Mouse (Mus musculus) lung, postnatal 25 days (tissue): ENCODE measurements at regions not wholly inside any gene's neighbourhood (a gene's known extent, or its start where the extent isn't known, plus 50 kb on each side); places are given as distances from the start of the nearest gene placed in this dataset.

Experiments
- DNase-seq: peaks from one replicate; pipeline ENCODE4 v3.0.0; 2022; ENCODE audit warnings: low spot score

DNA sequence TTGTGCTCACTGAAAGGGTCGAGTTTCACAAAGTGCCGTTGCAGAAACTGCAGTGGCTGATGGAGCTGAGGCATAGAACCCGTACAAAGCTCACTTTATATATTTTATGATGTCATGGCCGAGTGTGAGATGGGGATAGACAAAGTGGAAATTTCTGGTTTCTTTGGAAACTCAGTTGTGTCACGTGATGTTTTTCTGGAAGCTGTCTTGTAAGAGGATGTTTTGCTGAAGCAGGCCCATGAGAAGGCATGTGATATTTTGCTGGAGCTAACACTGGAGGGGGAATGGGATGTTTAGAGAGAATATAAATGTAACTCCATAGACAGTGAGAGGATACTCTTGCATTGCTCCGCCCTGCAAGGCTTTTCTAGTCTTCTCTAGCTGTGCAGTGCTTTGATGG, 311.7 kb downstream of the Tmem132b start:
- DNase-seq: no peak

DNA sequence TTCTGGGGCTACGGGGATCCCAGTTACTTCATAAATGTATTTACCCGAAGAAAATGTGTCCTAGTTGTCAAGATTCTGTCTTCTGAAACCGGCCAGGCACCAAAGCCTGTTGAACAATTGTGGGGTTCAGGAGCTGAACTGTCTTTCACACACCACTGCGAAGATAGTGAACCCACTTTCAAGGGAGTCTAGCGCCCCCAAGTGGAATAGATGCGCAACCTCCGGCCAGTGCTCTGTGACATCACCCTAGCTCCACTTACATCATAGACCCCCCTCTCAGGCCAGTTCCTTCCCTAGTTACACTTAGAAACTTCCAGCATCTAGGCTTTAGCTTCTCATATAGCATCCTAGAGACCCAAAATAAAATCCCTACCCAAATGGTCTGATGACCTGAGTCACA, 318.1 kb downstream of the Tmem132b start:
- DNase-seq: no peak

DNA sequence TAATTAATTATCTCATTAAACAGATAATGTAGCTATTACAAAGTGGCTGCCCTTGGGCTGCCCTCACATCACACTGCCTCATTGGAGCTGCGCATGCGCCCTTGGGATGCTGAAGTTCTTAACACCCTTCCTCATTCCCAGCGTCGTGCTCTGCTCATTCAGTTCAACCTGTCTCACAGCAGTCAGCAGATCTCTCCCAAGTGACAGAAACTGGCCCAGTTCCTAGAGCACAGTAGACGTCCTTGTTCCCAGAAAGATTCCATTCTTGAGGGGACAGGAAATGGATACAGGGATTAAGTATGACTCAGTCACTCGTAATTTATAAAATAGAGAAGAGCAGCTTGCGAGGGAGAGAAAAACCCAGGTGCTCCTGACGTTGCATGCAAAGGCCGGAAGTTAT, 344.7 kb downstream of the Tmem132b start:
- no peak for DNase-seq

DNA sequence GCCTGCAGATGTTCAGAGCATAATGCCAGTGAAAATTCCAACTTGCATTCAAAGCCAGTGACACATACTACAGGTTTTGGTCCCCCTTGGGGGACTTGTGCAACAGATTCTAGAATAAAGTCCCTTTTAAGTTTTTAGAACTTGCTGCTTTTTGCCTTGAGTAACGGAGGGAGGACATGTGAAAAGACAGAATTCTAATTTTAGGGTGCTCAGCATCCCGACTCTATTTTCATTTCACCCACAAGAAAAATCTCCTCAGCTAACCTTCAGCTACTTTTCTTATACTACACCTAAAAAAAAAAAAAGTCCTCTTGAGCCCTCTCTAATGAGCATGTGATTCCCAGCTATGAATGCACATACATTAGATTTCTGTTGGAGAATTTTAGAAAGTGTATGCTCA, 357.3 kb downstream of the Tmem132b start:
- no peak for DNase-seq

DNA sequence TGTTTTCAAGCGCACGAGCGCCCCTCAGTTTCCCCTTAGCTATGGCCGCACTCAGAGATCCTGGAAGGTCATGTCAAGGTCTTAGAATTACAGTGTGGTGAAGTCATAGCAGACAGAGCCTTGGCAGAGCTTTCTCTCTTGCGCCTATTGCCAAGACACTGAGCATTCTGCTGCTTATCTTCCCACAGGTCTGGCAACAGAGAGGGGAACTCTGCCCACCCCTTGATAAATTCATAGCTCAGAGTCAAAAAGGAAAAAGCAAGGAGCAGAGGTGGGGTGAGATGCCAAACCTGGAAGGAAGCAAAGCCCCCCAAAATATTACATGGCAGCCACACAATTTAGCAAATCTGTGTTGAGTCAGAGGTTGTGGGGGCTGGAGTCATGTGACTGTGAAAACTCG, 362.3 kb downstream of the Tmem132b start:
- DNase-seq: no peak

DNA sequence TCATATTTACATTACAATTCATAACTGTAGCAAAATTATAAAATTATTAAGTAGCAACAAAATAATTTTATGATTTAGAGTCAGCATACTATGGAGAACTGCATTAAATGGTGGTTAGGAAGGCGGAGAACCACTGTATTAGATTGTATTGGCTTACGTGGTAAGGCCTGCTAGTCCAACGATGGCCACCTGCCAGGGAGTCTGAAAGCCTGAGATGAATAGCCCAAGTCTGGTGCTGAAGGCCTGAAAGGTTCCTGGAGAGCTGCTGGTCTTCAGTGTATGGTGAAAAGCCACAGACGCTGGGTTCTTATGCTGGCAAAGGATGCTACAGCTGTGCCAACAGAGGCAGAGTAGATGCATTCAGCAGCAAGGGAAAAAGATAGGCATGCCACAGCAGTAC, 370.5 kb downstream of the Tmem132b start:
- DNase-seq: no peak

DNA sequence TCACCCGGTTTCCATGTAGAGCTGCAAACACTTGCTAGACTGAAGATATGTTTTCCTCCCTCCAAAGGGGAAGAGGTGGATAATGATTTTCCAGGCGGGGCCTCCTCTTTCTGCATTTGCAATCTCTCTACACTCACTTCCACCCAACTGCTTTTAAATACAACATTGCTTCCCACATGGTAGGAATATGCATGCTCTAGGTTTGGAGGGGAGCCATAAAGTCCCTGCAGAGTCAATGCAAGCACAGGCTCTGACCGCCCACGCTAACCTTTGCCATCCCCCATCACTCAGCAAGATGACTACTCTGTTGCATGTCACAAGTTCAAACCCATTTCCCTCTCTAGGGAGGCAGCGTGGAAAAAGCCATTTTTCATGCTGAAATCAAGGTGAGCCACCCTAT, 372.9 kb downstream of the Tmem132b start:
- no peak for DNase-seq

DNA sequence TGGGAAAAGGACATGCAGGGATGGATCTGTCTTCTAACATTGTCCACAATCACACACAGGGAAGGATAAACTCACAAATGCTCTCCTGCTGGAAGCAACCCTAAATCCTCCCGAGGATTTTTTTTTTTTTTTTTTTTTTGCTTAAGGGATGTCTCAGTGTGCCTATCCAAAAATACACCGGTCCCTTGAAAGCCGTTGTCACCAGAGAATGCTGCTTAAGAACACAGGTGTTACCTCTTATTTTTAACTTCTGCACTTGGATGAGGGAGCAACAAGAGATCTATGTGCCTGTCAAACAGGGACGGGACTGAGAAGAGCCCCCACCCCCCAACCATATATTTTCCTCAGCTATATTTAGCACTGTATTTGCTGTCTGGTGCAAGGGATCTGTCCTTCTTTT, 375.8 kb downstream of the Tmem132b start:
- DNase-seq: no peak

DNA sequence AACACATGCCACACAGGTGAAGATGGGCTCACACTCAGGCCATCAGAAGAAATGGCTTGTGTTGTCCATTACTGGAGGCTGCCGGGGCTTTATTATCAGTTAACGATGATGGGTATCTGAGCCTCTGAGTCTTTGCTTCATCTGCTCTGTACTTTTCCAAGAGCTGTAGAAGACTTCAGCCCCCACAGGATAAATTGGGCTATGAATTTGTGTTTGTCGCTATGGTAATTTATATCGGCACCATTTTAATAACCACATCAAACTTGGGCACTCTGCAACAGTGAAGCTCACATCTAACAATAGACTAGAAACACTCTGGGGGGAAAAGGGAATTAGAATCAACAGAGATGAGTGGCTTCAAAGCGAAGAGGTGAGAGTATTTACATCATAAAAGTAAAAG, 376.3 kb downstream of the Tmem132b start:
- DNase-seq: no peak

DNA sequence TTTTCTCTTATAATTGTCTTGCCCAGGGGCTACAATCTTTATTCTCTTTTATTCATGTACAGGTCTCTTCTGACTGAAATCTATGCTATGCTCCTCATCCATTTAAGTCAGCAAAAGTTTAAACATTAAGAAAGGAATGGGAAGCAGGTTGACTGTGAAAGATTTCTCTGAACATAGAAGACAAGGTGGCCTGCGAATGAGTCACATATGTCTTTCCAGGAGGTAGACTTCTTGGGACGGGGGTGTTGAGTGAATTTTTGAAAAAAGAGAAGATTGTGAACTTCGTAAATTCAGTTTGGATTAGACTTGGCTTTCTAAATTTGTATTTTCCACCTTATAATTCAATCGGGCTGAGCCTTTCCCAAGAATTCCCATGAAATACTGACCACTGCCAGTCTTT, 384.3 kb downstream of the Tmem132b start:
- DNase-seq: no peak

DNA sequence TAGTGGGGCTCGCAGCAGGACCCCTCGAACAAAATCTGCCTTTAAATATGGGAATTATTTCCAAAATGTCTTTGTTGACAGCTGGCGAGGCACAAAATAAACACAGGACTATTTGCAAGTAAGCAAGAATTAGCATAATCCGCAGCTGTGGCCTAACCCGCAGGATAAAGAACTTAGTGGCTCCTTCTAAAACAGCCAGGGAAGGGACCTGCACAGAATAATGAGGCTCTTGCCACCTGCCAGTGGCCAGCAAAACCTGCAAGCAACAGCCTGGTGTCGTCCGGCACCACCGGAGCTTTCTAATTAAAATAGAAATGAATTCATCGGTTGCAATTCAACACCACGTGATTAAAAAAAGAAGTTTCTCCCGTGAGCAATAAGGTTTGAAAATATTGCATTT, 389.4 kb downstream of the Tmem132b start:
- DNase-seq: no peak

DNA sequence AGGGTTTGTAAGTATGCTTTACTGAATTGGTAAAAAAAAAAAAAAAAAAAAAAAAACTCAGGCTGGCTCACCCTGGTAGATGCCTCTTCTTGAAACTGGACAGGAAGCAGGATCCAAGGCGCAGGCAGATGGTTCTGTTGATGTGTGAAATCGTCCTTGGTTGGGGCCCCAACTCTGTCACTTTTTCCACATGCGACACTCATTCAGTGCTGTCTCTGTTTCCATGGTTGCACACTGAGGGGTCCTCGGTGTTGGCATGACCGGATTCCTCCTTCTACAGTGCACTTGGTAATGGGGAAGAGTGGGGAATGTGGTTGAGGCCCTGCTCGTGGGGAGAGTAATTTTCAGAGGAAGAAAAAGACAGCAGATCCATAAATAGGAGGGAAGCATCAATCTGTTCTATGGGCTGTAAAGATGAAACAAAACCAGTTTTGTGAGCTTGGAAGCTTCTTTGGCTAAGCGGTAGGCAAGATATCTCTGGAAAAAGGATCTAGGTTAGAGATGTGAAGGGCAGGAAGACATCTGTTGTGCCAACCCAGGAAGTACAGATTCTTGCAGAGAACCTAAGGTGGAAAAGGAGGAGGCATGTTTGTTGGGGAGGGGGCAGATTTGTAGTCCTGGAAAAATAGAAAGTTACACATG, 394.4 kb downstream of the Tmem132b start:
- DNase-seq: no peak

DNA sequence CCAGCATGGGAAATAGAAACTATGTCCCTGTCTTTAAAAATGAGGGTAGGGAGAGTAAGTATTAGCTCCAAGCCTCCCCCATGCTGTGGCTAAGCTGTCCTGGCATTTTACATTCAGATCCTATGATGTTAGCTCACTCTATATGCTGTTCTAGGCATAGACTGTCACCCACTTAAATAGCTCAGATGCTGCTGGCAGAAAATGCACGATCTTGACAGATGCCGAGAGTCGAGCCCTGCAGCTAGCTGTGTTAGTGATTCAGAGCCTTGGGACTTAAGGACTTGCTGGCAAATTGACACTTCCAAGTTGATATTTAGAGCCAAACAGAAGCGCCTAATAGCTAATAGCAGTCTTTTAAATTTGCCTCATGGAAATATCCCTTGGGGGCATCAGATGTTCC, 399.9 kb downstream of the Tmem132b start:
- no peak for DNase-seq

DNA sequence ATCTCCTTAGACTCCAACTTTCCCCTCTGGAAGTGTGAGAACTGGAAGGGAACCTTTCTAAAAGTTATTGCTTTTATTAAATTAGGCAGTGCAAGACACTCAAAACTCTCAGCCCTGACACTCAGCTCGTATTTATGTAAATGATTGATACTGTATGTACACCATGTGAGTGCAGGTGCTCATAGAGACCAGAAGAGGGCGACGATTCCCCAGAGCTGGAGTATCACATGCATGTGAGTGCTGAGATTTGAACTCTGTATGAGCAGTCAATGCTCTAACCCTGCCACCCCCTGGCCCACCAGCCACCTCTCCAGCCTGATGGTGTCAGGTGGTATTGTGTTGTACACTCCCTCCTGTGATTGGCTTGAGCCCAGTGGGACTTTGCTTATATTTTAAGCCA, 407.8 kb downstream of the Tmem132b start:
- no peak for DNase-seq

DNA sequence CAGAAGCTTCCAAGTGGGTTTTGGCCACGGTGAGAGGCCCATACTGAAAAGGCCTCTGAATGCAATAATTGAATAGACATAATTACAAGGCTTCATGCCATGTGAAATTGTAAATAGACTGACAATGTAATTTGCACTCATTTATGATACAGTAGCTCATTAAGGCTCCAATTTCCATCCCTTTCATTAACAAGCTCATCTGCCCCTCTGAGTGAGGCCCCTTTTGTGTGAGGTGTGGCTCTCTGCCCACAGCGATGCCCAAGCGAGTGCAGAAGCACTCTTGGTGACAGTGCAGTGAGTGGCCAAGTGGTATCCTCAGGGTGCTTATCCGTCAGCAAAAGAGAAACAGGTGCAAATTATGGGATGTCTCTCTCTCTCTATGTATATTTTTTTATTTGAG, 415.2 kb downstream of the Tmem132b start:
- no peak for DNase-seq

DNA sequence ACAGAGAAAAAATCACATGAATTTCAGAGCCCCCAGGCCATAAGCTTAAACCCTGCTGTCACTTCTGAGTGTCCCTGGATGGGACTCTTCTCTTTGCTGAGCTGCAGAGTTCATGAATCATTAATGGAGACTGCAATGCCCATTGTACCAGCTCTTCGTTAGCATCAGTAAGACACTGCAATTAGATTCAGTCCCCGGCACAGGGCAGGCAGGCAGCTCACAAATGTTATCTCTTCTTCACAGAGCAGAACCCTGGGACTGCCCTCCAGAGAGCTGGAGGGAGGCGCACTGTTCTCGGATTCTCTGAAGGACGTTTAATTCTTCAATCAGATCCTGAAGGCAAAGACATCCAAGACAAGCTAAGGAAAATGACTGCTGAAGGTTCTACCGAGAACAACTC, 420.1 kb downstream of the Tmem132b start:
- DNase-seq: no peak

DNA sequence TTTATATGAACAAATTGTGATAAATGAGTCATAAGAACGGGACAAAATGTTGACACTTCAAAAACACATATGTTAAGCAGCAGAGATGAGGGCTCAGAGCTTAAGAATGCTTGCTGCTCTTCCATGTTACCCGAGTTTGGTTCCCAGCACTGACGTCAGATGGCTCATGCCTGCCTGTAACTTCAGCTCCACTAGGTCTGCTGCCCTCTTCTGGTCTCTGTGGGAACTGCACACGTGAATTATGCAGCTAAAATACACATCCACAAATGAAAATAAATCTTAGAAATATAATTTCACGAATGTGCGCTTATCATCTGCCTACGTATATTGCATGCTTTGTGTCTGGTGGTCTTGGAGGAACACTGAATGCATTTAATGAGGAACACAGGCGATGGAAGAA, 432.5 kb downstream of the Tmem132b start:
- no peak for DNase-seq

DNA sequence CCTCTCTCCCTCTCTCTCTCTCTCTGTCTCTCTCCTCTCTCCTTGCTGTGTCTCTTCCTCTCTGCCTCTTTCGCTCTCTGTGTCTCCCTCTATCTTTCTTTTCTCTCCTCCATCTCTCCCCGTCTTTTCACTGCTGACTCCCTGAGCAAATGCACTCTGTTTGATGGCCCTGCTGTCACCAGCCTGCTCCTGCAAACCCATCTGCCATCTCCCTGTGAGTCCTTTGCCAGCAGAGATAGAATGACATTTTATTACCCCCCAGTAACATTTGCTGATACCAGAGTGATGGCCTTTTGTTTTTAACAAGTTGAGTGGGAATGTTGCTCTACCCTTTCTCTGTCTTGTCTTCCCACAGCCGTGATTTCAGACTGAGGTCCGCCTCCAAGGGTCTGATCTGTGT, 436.6 kb downstream of the Tmem132b start:
- no peak for DNase-seq

DNA sequence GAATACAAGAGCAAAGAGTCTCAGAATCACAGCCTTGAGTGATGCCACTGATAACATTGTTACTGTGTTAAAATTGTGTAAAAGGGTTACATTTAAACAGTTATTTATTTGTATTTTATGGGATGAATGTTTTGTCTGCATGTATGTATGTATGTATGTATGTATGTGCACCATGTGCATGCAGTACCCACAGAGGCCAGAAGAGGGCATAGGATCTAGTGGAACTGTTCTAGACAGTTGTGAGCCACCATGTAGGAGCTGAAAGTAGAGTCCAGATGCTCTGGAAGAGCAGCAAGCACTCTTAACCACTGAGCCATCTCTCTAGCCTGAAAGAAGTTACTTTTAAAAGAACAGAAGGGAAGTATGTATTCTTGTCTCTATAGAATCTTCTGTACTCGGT, 442.5 kb downstream of the Tmem132b start:
- no peak for DNase-seq

DNA sequence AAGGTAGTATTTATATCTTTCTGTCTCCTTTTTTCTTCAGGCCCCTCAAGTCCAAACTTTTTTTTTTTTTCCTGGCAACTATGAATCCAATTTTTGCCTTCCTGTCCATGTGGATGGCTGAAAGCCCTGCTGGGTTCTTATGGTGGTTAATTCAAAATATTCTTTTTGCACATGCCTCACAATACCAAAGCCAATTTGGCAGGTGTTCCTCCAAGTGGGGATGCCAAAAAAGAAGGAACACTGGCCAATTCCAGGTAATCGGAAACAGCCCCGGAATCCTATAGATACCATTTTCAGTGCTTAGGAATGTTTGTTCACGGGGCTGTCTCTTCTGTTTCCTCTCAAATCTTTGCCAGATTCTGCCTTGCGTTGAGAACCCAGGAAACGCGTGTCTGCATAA, 448.2 kb downstream of the Tmem132b start:
- no peak for DNase-seq

DNA sequence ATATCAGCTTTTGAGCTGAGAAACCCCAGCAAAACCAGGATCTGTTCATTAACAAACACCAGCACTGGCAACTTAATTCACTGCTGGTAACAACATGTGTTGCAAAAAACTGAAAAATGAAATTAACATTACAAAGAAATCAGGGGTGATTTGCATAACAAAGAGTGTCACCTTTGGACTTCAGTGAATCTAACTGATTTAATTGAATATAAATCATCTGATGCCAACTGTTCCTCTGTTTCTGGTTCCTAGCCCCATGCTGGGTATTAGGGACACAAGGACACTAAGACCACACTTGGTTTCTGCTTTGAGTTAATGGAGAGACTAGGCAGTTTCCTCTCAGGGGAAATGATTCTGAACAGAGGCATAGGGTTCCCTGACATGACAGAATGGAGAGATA, 453.8 kb downstream of the Tmem132b start:
- DNase-seq: no peak

DNA sequence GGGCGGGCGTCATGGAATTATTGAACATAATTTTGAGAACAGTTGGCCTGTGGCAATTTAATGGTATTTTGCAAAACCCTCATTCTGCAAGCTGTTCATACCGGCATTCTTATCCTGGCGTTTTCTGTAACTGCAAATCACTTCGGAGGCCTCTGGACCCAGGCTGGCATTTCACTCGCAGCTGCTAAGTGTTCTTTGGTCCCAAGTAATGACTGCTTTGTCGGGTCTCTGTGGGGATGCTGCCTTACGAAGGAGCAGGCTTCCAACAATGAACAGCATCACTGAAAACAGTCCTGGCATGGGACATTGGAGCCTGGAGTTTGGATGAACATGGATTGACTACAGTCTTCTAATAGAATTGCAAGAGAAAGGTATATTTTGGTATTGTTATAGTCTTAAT, 465.6 kb downstream of the Tmem132b start:
- DNase-seq: no peak

DNA sequence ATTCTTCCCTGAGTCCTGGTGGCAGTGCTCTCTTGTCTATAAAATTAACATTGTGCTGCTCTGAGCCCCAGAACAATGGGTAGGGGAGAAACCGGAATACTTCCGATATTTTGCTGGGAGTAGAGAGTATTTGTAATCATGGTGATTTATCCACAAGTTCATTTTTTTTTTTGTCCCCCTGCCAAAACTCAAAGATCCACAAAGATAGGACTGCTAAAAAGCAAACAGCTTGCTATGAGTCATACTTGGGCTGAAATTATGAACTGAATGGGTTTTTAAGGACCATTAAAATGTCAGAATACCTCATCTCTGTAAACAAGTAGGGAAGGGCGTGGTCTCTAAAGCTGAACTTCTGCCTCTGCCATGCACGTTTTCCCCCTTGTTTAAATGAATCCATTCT, 476.3 kb downstream of the Tmem132b start:
- DNase-seq: no peak

DNA sequence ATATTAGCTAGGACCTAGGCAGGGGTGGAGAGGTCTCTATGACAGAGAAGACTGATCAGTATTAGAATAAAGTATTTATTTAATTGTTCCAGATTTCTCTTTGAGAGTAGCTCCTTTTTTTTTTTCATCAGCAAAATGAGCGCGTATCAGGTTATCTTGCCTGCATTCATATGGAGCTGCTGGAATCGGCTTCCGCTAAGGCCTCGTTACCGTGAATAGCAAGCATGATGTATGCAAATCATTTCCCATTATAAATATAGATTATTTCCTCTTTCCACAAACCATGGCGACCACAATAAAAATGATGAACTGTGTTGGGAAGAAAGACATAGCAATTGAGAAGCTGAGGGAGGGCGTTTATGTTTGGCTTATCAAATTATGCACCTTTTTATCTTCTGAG, 476.7 kb downstream of the Tmem132b start:
- DNase-seq: no peak

DNA sequence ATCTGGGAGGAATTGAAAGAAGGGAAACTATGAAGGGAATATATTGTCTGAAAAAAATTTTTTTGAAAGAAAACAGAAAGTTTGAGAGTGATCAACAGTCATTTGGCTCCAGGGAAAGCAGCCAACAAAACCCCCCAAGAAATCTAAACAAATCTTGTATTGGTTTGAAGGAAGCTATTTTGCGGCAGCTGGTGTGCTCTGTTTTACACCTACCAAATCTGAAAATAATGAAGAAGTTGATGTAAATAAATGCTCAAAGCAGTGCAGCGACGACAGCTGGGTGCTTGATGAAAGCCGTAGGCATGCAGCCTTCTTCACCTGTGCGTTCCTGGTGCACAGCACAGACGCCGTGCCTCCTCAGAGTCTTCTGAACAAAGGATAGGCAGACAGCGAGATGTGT, 488.2 kb downstream of the Tmem132b start:
- no peak for DNase-seq
